Mouse (Mus musculus) embryonic fibroblast, embryonic 13.5 days (primary cell): ENCODE measurements around the gene Ipcef1.

ENCODE experiments used
- CTCF ChIP-seq: IDR thresholded peaks from 2 replicates; pipeline ENCODE4 v1.5.1; 2011; ENCODE audit warnings: mild to moderate bottlenecking, control low read depth, low read length, moderate library complexity, borderline replicate concordance; ENCODE audit not compliant: insufficient read depth
- POLR2A ChIP-seq: IDR thresholded peaks from 2 replicates; pipeline ENCODE4 v1.6.1; 2011; ENCODE audit warnings: low read depth, mild to moderate bottlenecking, control low read depth, low read length, moderate library complexity

DNA sequence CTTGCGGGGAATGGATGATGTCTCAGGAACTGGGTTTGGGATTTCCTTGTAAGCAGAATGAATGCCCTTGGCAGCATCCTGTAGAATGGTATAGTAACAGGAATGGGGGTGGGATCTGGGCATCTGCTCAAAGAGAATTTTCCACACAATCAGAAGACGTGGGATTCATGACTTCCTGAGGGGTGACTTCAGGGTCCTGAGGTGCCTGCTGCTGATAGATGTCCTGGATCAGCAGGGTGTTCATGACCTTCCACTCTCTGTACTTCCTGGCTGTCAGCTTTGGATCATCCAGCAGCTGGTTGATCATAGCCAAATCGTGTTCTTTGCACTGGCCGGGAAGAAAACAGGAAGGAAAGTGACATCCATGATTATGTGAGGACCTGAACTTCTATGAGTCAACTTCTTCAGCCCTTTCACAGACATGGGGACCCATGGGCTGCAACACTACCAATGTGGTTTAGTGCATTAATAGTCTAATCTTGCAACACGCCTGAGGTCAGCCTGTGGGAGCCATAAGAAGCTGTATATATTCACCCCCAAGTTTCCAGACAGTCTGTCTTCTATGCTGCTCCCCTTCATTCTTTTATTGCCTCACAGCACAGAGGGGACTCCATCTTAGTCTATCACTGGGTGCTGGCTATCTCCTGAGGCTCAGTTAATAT lies 161.8 kb downstream of the Ipcef1 start:
- no peak for TF ChIP-seq POLR2A
- no peak for TF ChIP-seq CTCF
